Mouse (Mus musculus) gastrocnemius, postnatal 36 days (tissue): ENCODE data around the gene Carm1. TPM values are rescaled to one million over a fixed set of nuclear protein-coding genes. Genes with fewer than 3 reads are reported as not detected.
"Not testable (repeated sequence)": the region's sequence is repeated elsewhere in the genome, so short reads cannot be mapped to it uniquely, and the experiment has no call there.

Experiments
- DNase-seq, 2 experiments: peaks; one replicate each; pipeline ENCODE4 v3.0.0; 2022
- intact Hi-C: fragments of 180-260 bp; cut with DNase I; formaldehyde crosslinking; loops from one replicate; pipeline ENCODE4 v1.15.1; 2025
- total RNA-seq, 2 experiments: library from RNA; stranded (reverse); gene quantifications; 2 replicates each; pipeline ENCODE4 v1.2.3; 2021

The Carm1 gene
- total RNA-seq, 2 experiments from 2014 or later, result 63.0 to 65.2 TPM

DNA sequence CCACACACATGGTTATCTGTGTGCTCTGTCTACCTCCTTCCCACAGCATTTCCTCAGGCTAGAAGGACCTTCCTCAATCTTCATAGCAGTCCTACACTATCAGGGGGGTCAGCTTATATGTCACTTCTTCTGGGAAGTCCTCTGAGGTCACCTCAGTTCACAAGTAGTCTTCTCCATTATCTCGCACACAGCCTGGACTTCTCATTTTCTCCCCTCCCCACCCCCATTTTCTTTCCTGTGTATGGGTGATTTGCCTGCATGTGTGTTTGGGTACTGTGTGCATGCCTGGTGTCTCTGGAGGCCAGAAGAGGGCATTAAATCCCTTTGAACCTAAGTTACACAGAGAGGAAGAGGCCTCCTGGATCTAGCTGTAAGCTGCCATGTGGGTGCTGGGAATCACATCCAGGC lies 18.8 kb upstream of the Carm1 start:
- DNase-seq, result no peak
- intact Hi-C loops, result no loop called here

DNA sequence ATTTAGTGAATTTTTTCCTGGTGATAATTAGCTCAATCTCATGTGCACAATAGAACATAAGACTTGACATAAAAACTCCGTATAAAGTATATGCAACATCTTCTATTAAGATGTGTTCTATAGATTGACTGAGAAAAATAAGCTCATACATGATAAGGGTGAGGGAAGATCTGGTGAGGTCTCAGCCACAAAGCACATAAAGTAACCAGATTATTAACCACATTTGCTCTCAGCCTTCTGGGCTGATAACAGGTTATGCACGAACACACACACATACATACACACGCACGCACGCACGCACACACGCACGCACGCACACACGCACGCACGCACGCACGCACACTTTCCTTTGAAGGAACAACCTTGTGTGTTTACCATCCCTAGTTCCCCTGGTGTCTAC lies 10.2 kb upstream of the Carm1 start:
- intact Hi-C loops, result no loop called here
- no peak for DNase-seq

DNA sequence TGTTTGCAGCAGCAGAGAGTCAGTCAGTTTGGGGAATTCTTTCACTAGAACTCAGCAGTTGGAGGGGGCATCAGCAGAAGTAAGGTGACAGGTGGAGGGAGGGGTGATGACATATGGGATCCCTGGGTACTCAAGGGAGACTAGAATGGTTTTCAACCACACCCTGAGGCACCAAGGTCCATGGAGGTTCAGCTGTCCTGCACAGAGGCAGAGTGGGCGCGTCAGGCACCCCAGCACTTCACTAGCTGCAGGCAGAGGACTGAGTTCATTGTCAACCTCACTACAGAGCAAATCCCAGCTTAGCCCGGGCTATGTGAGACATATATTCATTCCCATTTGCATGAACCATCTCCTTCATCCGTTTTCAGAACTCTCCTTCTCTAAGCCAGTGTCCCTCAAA lies 9.7 kb upstream of the Carm1 start:
- no peak for DNase-seq
- intact Hi-C loops, result no loop called here

DNA sequence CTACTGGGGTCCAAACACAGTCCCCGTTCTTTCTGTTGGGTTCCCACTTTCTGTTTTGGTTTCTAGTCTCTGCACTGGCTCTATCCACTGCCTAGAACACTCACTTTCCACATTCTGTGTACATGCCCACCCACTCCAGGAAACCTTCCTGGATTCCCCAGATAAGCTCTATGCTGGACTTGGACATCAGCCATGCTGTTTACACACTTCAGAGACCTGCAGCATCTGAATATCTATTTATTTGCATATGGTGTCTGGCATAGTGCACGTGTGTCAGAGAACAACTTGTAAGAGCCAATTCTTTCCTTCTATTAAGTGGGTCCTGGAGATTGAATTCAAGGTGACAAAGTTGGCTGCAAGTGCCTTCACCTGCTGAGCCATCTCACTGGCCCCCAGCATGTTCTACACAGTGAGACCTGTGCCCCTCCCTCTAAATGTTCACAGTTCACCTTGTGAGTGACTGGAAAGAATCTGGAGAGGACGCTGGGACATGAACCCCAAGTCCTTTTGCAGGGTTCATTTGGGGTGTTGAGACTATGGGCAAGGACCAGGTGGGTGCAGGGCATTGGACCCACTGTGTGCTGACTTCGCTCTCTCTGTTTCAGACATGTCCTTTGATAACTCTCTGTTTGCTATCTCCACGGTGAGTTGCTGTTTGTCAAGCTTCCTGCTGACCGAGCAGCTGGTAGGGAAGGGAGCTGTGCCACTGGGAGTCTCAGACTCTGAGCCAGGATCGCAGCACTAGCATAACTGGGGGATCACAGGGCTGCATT lies 6.5 kb upstream of the Carm1 start:
- DNase-seq, result no peak
- intact Hi-C loops, result no loop called here

DNA sequence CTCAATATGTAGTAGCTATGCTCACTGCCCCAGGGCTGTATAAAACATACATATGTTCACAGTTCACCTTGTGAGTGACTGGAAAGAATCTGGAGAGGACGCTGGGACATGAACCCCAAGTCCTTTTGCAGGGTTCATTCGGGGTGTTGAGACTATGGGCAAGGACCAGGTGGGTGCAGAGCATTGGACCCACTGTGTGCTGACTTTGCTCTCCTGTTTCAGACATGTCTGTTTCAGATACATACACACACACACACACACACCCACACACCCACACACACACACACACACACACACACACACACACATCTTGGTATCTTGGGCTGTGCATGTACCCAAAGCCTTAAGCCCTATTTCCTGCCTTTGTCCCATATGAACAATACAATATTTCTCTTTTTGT lies 4.7 kb upstream of the Carm1 start:
- DNase-seq, intact Hi-C loops: not testable (repeated sequence)

DNA sequence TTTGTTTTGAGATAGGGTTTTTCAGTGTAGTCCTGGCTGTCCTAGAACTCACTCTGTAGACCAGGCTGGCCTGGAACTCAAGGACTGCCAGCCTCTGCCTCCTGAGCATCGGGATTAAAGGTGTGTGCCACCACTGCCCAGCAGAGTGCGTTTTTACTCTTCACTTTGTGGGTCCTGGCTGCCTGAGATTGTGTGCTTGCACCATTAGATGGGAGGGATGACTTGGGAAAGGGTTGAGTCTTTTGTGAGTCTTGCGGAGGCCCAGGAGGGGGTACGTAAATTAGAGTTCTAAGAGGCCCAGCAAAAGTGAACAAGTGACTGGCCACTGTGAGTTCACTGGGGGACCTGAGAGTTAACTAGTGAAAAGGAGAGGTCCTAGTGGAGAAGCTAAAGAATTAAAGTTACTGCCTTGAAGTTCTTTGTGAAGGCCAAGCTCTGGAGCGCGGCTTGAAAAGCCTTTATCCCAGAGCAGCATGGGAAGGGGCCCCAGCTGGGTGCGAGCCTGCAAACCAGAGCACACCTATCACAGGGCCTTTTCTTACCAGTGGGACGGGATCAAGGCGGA lies 1.3 kb upstream of the Carm1 start:
- intact Hi-C loops, result no loop called here

DNA sequence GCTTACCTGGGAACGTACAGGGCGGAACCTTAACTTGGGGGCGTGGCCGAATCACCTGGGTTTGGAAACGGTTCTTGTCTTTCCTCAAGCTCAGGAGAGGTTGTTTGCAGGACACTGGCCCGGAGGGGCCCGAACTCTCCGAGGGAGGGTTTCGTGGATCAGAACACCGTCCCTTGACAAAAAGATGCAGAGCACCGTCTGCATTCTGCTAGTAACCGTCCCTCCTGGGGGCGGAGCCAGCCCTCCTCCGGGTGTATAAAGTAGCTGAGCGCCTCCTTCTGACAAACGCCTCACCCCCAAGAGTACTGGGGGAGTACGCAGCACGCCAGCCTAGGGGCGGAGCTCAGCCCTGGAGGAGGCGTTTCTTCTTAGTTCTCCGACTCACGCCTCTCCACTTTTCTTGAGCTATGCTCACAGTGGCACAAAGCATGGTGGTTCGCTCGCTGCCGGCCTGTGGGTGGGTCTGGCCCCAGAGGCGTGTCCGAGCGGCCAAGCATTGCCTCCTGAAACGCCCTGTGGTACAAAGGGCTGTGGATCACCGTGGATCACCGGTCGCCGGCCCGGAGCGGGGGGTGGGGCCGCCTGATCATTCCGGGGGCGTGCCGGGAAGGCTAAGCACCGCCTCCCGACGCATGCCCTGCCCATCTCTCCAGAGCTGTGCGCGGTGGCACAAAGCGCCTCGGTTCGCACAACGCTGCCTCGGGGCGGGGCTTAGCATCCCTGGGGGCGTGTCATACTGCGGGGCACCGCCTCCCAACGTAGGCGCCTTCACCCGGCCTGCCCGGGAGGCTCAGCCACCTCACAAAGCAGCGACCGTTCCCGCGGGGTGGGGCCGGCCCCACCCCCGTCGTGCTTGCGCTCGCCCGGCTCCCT lies 542 bp upstream of the Carm1 start:
- DNase-seq, result peak; percentile 99 to 100
- intact Hi-C loops, result no loop called here

More for the DNA sequence above, 1.3 kb upstream of the Carm1 start:
- no peak for DNase-seq

DNA sequence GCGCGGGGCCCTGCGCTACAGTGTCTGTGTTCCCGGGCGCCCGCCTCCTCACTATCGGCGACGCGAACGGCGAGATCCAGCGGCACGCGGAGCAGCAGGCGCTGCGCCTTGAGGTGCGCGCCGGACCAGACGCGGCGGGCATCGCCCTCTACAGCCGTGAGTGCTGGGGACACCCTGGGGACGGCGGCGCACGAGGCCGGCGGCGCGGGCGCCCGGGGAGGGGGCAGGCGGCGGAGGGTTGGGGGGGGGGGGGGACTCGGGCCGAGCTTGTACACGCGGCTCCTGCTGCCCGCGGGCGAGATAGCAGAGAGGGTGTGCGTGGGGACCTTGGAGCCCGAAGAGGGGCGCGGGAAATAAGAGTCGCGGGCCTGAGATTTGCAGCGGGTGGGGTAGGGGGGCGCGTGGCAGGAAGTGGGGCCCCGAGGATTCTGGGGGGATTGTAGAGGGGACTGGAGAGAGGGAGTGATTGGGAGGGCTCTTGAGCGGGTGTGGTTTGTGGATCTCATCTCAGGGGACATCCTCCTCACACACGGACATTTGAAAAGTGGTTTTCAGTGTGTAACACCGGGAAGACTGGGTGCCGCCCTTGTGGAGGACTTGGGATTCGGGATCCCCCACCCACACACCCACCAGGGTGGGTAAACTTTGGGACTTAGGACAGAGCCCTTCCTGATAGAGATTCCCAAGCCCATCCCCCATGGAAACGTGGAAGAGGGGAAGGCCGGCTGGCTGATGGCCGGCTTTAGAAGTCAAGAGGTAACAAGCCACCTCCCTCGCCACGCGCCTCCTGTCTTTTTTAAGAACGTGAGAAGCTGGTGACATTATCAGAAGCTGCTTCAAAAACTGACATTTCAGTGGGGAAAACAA lies 614 bp downstream of the Carm1 start:
- intact Hi-C loops, result no loop called here
- DNase-seq, result peak; percentile 11 to 62

DNA sequence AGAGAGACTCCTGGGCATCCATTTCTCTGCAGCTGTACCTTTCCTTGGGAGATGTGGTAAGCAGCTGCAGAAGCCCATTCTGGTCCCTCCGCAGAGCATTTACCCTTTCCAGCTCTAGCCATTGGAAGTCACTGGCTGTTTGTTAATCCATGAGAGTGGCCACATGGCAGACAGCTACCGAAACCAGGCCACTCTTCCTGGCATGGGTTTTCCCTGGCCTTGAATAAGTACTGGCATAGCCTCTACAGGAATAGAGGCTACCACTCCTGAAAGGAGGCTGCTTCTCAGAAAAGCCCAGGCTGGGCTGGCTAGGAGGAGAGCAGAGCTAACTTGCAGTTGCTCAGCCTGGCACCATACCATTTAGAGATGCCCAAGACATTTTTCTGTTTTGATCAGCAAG lies 4.4 kb downstream of the Carm1 start:
- DNase-seq, result no peak
- intact Hi-C loops, result no loop called here

DNA sequence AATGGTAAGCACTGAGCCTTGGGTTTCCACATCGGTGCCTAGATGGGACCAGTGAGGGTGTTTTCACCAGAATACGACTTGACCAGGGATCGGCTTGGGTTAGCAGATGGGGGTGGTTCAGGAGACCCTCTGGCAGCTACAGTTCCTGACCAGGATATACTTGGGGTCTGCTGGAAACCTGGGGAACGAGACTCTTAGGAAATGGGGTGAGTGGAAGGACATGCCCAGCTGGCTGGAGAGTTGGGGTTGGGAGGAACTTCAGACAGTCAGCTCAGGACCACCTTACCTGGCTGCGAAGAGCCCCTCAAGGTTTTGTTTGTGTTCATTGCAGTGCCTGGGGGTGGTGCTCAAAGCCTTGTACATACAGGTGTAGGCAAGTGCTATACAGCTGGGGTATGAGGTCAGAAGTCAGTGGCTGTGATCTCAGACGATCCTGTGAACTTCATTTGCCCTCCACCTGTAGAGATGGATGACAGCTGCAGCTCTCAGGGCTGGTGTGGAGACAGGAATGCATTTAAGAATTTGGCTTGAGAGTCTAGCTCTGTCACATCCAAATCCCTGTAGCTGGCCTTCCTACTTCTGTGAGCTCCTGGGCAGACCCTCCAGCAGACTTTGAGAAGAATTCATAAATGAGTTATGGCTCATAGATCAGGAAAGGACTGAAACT lies 7.0 kb downstream of the Carm1 start:
- DNase-seq, result no peak
- intact Hi-C loops, result no loop called here

DNA sequence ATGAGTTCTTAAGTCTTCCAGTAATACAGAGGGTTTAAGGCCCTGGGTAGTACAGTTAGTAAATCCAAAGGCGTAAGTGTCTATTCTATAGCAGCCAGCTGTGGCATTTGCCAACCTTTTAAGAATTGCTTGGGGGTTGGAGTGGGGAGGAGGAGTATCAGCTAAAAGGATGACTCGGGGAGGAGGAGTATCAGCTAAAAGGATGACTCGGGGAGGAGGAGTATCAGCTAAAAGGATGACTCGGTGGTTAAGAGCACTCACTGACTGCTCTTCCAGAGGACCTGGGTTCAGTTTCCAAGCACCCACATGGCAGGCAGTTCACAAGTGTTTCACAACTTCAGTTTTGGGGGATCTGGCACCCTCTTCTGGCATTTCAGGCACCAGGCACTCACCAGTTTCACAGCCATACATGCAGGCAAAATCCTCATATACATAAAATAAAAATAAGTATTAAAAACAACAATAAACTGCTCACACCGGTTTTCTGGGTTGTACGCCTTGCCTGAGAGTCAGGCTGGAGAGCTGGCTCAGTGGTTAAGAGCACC lies 8.6 kb downstream of the Carm1 start:
- intact Hi-C loops, result no loop called here
- DNase-seq, result no peak

DNA sequence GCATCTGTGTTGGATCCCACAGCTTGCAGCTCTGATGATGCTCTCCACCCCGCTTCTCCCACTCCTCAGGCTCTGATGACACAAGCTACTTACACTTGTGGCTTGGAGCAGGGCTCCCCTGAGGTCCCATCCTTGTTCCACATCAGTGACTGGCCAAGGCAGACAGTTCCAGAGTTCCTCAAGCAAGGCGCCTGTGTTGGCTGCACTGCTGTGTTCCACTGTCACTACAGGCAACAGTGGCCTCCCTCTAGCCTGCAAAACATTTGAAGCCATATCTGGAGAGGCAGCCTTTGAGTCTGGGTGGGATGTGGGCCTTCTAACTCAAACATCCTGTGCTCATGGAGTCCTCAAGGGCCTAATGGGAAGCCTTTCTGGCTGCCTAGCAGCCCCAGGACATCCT lies 10.3 kb downstream of the Carm1 start:
- DNase-seq, result no peak
- intact Hi-C loops, result no loop called here

DNA sequence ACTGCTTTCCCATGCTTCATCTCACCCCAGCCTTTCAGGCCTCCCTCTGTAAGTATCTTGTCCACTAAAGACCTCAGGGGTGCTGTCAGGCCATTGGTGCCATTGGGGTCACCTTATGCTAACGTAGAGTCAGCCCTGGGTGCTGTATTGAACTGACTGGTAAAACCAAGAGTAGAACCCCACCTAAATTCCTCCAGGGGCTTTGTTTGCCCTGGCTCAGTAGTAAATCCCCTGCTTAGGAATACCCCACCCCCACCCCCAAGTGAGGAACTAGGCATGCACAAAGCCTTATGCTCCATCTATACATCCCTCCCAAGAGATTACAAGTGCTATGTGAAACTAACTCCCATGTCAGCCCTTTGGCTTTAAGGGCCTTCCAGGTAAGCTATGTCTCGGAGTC lies 10.9 kb downstream of the Carm1 start:
- intact Hi-C loops, result no loop called here
- no peak for DNase-seq

DNA sequence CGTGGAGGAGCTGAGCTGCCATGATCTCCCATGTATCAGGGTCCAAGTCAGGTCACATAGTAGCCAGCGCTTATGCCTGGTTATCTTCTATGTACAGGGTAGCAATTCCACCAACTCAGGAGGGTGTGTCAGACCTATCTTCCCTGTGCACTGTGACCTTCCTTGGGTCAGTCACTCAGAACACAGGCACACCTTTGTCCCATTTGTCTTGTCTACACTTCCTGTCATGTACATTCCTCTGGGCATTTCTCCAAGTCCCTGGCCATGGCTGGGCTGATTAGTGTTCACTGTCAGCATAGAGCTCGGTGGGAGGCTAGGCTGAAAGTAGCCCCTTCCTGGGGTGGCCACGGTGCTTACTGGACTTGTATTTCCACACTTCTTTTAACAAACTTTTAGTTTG lies 11.7 kb downstream of the Carm1 start:
- DNase-seq, result no peak
- intact Hi-C loops, result no loop called here

DNA sequence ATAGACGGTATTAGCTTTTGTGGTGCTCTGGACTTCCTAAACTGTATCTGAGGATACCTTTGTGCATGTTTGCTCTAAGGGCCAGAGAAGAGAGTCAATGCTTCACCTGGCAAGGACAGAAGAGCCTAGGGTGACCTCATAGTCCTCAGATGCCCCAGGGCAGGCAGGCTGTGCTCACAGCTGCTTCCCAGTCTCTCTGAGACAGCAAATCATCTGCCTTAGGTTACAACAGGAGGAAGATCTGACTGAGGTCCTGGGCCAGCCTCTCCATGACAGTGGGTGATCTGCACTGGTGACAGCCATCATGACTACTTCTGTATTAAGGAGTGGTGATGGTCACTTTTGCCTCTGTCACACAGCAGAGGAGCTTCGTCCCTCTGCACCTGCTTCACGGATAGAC lies 12.5 kb downstream of the Carm1 start:
- DNase-seq, result no peak
- intact Hi-C loops, result no loop called here

DNA sequence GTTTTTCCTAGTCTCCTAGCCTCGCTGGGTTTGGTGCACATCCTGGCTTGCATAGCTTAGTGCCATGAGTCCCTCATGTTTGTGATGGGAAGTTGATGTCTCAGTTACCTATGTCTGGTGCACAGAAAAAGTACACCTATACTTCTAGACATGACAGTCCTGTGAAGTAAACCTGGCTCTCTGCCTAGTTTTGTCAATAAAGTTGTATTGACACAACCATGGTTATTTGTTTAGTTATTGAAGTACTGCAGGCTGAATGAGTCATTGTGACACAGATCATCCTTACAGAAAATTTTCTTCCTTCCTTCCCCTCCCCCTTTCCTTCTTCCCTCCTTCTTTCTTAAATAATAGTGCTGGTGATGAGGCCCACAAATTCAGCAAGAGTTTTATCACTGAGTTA lies 17.7 kb downstream of the Carm1 start:
- intact Hi-C loops, result no loop called here
- no peak for DNase-seq

DNA sequence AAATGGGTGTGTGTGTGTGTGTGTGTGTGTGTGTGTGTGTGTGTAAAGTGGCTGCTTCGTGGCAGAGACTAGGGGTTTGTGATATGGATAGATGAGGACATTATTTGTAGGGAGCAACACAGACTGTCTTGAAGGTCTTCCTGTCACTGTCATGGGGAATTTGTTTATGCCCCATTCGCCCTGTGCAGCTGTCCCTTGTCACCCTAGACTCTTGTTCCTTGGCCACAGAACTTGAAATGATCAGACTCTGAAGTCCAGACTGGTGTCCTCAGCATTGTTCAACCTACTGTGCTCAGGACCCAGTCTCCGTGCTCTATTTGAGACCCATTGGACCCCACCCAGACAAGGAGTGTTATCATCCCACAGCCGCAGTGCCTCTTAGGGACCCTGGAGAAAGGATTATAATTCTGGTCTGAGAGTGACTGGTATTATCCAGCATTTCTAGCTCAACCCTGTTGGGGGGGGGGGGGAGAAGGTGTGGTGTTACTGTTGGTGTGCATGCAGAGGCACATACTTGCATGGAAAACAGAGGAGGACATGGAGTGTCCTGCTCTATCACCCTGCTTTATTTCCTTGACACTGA lies 18.4 kb downstream of the Carm1 start:
- DNase-seq, result no peak
- intact Hi-C loops, result no loop called here

DNA sequence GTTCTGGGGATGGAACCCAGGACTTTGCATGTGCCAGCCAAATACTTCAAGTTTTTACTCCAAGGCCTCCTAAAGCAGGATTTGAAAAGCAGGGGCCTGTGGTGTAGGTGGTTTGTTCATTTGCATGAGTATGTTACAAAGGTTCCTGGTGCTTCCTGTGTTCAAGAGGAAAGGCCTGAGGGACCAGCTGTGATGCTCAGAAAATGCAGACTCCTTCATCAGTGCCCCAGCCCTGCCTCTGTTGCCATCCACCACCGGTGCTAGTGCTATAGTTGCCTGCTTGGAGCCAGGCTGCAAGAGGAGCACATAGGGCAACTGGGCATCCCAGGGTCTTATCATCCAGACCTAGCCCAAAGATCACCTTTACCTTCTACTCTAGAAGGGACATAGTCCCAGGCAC lies 19.8 kb downstream of the Carm1 start:
- intact Hi-C loops, result no loop called here
- DNase-seq, result no peak

DNA sequence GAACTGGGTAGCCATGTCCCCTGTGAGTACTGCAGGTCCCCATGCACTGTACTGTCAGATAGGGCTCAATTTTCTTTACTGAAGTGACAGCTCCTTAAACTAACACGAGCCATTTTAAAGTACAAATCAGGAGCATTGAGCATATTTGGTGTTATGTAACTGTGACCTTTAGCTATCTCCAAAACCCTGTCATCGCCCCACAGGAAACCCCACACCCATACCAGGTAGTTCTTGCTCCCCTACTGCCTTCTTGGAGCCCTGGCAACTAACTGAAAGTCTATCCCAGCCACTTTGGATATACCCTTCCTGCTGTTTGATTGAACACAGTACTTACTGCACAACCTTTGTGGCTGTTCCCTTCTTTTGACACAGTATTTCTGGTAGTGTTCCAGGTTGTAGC lies 20.4 kb downstream of the Carm1 start:
- DNase-seq, result no peak
- intact Hi-C loops, result no loop called here
